Mouse (Mus musculus) macrophage (primary cell): ENCODE data around the gene Steap4. TPM values are rescaled to one million over a fixed set of nuclear protein-coding genes. Genes with fewer than 3 reads are reported as not detected.

Experiments
- H3K27ac ChIP-seq: fragments of 350-480 bp; formaldehyde crosslinking; 2 replicates; pipeline ENCODE4 v1.9.0; 2021
- H3K36me3 ChIP-seq: fragments of 350-480 bp; formaldehyde crosslinking; 2 replicates; pipeline ENCODE4 v1.9.0; 2021; ENCODE audit errors: inconsistent target
- H3K4me3 ChIP-seq: fragments of 350-480 bp; formaldehyde crosslinking; 2 replicates; pipeline ENCODE4 v1.9.0; 2021; ENCODE audit errors: inconsistent target
- H3K79me2 ChIP-seq: fragments of 350-480 bp; formaldehyde crosslinking; 2 replicates; pipeline ENCODE4 v1.9.0; 2021; ENCODE audit errors: inconsistent target
- WGBS: methylation state at CpG from one replicate; pipeline ENCODE4 v1.1.7; 2026; ENCODE audit warnings: inconsistent platforms; ENCODE audit not compliant: missing documents; 5-methylcytosine and 5-hydroxymethylcytosine counted together
- polyA plus RNA-seq: library from polyadenylated mRNA; stranded (reverse); fragments of 250-400 nt; gene quantifications from 3 replicates; pipeline ENCODE4 v1.2.4, GENCODE M21; 2018; ENCODE audit warnings: inconsistent platforms

Steap4 gene
- polyA plus RNA-seq, 1 experiment from 2014 or later, result not detected

DNA sequence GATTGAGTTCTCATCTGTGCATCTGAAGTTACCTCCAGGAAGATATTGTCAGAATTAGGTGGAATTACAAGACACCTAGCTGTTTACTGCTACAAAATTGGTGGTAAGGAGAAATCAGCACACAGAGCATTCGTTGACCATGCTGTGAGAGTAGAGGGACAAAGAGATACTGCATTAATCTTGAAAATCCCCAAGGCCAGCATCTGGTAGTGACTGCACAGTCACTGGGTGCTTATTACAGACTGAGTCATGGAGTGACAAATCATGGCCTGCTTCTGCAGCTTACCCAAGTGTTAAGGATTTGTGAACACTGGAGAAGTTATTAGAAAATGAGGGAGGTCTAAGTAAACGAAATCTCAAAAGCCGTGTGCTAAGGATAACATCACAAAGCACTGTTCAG, 53.0 kb downstream of the Steap4 start:
- H3K79me2 ChIP-seq, result no peaks in the 10 kb centered on the region
- H3K36me3 ChIP-seq, result no peaks in the 10 kb centered on the region
- H3K27ac ChIP-seq, result no peak overlapping the region
- no peak overlapping the region for H3K4me3 ChIP-seq
- 65% methylated on average over 3 of the region's 3 CpGs for whole genome bisulfite sequencing

Other genes starting within 250 kb of the Steap4 start
- 111 to 167 TPM (median 162 TPM) in 3 replicates for gene Sri, start 85.6 kb downstream of the Steap4 start, polyA plus RNA-seq